Mouse (Mus musculus) left cerebral cortex, adult 8-10 months (tissue): ENCODE measurements at regions not wholly inside any gene's neighbourhood (a gene's known extent, or its start where the extent isn't known, plus 50 kb on each side); places are given as distances from the start of the nearest gene placed in this dataset.
A peak's percentile ranks its signal among the peaks of the same experiment; 100 is the strongest.

ENCODE experiments used
- DNase-seq, 2 experiments: peaks; one replicate each; pipeline ENCODE4 v3.0.0; 2022; ENCODE audit warnings: low spot score in 2 of 2

DNA sequence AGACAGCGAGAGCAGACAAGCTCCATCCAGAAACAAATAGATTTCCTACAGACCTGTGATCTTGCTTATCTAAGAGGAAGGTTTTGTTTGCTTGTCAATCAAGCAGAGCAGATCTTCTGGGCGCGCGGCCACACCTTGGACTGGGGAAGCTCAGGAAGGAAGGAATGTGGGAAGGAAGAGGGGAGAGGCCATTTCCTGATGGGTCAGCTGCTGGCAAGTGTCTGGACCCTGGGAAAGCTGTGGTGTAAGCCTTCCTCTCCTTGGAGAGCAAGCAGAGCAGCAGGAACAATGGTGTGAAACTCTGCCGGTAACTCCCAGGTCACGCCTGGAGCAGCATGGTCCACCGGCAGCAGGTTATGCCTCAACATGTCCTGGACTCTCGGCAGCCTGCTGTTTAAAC is 287.7 kb upstream of the Actbl2 start:
- DNase-seq = no peak

DNA sequence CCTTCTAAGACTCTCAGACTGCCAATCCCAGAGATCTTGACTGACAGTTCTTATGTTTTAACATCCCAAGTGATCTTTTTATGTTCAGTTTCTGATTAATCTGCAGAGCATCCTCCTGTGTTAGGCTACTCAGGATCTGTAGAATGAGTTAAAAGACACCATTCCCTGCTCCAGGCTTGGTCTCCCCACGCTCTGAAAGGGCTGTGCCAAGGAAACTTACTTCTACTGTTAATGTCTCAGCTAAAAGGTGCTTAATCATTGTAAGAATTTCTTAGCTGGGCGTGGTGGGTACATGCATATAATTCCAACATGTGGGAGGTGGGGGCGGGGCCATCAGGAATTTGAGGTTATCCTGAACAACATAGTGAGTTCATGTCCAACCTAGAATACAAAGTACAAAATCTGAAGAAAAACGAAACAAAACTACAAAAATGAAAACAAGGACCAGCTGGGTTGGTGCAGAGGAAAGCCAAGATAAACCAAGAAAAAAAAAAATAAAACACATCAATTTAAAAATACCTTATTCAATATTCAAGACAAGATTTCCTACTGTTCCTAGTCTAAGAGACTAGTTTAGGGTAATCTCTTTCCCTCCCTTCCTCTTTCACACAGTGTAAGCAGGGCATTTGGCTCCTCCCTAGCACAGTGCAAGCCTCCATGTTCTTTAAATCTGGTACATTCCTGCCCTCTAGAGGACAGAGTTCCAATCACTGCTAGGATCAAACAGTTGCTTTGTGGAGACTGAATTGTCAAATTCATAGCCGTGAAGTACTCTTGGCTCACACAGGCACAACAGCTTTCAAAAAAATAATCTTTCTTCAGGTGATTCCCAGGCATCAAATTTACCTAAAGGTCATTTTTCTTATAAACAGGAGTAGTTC is 286.9 kb upstream of the Actbl2 start:
- DNase-seq = peak in 1 of 2 experiments; percentile 61

DNA sequence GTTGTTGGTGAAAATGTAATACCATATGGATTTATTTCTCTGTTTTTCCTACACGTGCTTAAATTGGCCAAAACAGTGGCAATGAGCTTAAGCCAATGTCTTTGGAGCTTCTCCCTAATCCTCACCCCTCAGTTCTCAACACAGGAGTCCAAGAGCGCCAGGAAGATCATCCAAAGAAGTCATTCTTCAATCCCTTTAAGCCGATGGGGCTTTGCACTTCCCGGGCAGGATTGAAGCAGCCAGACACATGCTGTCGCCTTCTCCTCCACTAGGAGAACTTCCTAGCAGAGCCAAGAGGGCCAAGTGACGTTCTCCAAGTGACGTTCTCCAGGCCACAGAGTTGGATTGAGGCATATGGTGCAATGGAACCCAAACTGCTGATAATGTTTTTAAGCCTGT is 286.3 kb upstream of the Actbl2 start:
- no peak for DNase-seq

DNA sequence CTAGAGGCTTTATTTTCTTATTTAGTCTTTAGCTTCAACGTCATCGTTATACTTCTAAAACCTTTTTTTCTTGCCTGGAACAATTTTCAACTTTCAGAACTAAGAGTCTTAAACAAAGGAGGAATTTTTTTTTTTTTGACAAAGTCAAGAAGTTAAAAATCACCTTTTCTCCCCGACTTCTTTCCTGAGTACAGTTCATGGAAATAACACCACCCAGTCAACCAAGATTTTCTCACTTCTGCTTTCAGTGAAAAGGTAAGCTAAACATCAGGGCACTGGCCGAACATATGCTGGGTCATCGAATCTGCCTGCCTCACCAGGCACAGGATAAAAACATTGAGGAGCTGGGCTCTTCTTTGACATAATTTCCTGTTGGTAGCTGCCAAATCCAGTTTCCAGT is 277.4 kb upstream of the Actbl2 start:
- DNase-seq = no peak

DNA sequence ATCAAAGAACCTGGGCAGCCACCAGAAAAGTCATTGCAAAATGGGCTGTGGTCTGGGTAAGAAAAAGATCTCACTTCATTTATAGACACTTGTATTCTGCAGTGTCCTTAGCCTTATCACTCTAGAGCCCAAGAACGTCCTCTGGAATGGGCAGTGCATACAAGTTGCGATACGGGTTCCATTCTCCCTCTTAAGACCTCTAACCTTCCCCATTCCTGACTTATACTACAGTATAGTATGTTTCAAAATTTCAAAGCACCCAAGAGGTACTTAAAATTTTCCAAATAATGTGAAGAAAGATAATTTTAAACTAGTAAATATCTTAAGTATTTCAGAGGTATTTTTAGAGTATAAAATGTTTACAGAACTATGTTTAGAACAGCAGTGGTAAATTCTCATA is 276.8 kb upstream of the Actbl2 start:
- DNase-seq = no peak

DNA sequence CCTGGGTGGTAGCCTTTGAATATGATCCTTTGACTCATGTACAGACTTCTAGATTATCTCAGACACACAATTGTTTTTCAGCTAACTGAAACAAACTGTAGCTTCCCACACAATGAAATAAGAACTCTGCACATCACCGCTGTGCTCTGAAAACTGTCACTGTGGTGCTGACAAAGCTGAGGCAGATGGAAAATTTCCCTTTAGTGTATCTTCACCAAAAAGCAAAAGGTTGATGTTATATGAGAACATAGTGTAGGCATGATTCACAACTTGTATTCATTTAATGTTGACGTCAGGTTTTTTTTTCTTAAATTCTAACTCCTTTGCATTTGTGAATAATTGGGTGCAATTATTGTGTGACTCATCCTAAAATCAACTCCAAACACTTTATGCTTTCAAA is 264.1 kb upstream of the Actbl2 start:
- DNase-seq = no peak

DNA sequence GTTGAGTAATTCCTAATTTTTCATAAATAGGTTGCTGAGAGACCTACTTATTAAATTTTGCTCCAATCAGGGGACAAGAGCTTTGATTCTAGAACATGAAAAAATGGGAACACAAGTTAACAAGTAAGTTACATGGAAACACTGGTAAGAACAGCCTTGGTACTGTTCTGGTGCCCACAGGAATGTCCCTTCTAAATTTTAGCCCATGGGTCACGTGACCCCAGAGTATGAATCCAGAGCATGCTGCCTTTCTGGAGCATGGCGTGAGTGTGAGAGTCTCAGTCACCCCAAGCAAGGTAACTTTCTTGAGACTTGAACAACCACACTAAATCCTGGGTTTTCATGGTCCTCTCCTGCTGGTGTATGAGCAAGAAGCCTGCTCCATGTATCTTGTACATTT is 263.7 kb upstream of the Actbl2 start:
- no peak for DNase-seq

DNA sequence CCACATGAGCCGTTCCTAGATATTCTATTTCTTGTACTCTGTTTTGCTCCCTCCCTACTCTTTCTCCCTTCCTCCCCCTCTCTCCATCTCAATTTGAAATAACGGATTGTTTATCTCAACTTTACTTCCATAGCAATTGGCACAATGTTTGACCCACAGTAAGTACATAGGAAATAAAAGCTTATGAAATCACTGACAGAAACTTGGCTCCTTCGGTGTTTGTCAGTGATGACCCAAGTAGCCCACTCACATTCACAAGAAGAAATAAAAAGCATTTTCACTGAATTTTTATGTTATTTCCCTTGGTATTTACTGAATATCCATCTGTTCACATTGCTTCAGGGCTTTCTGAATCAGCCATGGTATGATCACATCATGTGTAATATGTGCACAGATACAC is 260.2 kb upstream of the Actbl2 start:
- no peak for DNase-seq

DNA sequence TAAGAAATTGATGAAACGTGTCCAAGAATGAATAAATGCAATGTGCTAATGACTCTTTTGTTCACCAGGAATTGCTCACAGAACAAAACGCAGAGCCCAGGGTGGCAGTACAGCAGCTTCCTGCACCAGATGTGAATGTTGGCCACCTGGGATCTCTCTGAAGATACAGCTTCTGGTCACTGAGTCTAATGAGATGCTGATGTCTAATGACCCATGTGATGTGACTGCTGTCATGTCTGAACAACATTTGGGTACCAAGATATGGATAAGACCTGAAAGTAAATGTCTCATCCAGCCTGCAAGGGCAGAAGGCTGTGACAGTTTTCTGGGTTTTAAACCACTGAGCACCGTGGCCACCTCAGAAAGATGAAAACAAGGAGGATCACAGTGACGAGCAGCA is 252.1 kb upstream of the Actbl2 start:
- no peak for DNase-seq

DNA sequence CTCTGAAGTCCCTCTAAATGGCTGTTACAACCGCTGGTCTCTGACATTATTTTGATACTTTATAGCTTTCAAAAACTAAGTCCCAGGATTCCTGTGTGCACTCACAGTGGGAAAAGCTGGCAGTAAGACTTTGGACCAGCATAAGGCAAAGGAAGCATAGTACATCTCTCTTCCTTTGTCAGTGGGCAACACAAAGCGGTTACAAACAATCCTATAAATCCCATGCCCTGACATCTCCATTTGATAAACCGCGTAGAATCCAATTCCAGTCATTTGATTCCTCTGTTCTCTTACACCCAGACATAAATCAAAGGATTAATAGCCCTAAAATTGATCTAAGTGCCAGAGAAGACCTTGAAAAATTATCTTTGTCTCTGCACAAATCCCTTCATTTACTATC is 240.7 kb upstream of the Actbl2 start:
- no peak for DNase-seq

DNA sequence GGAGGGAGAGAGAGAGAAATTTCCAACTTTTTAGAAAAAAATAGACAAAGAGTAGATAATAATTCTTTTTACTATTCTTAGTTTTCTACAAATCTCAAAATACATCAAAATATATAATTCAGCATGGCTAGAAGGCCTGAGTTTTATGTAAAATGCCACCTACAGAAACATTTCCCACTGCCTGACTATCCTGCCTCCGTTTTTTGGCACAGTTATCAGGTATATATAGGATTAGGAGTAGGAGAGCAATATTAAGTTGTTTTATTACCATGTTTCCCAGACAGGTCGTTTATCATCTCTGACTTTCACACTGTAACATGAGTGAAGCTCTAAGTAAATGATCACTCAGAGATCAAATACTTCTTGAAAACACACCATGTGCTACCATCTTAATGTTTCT is 224.7 kb upstream of the Actbl2 start:
- DNase-seq = no peak

DNA sequence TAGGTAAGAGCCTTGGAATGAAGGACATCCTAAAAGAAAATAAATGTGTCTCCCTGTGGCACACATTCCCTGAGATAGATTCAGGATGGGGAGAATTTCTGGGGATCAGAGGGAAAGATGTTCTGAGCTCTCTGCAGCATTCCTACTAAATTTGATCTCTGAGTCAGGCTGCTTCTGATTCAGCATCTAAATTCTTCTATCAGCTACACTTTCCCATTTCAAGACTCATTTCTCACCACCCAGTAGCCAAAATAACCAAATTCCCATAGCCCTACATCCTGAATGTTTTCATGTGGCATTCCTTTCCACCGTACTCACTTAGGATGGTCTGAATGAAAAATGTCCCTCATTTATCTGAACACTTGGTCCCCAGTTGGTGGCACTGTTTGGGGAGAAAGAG is 223.2 kb upstream of the Actbl2 start:
- DNase-seq = no peak

DNA sequence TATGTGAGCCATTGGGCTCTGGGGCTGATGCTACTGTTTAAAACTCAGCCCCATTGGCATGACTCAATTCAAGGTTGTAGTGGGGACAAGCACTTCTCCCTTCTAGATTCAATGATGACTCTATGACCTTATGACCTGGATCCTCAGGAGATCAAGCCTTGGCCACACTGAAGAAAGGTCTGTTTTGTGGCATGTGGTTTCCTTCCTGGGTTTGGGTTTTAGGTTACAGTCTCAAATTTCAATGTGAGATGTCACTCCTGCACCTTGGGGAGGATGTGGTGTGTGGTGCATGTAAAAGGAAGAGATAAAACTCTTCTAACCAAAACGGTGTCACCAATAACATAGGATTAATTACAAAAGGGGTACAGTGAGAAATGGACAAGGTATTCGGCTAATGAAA is 211.2 kb upstream of the Actbl2 start:
- DNase-seq = no peak

DNA sequence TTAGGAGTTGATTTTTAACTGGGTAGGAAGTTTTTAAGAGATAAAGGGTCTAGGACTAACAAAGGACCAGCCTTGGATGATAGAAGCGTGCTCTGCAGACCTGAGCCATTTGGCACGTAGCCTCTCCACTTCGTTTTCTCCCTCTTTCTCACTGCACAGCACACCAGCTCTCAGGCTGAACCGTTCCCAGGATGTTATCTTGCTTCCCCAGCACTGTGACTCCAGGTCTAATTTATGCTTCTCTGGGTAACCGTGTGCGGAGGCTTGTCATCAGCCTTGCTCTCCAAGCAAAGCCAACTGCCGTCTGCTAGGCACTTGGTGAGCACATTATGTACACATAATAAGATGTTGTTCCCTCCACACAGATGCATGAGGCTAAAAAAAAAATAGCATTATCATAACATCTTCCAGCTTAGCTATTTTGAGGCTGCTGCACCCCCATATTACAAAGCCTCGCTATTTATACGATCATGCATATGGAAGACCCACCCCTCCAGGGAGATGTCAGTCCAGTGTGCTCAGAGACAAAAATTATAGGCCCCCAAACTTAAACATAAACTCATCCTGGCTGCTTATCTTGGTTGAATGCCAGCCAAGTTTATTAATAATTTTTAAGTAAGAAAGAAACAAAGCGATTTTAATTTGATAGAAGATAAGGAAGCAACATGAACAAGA is 210.3 kb upstream of the Actbl2 start:
- DNase-seq = peak; percentile 15 to 89

DNA sequence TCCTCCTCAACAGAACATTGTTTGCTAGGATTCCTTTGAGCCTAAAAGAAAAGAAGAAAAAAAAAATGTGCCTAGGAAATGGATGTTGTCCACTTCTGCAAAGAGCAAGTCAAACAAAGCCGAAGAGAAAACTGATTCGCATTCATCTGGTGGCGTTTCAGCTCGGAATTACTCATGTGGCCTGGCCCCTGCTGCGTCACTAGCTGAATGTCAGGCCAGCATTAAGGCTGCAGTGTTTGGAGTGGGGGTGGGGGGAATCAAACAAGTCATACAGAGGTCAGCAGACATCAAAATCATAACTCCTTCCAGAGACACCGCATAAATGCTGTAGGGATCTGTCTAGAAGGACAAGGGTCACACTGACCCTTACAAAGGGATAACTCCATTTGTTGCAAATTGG is 204.7 kb upstream of the Actbl2 start:
- no peak for DNase-seq

DNA sequence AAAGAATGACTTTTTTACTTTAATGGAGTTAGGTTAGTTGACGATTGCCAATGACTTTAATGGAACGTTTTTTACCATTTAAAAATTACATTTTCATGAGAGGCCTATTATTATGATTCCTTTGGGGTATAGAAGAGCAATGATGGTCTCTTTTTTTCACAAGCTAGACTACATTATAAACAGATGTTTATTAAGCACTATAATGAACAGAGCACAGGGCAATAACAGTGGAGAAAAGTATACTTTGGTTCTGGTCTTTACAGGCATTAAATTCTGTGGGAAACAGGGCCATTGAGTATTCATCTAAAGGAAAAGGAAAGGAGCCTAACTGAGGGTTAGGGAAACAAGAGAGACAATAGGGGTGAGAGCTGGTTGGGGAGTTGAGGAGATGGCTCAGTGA is 199.0 kb upstream of the Actbl2 start:
- DNase-seq = no peak

DNA sequence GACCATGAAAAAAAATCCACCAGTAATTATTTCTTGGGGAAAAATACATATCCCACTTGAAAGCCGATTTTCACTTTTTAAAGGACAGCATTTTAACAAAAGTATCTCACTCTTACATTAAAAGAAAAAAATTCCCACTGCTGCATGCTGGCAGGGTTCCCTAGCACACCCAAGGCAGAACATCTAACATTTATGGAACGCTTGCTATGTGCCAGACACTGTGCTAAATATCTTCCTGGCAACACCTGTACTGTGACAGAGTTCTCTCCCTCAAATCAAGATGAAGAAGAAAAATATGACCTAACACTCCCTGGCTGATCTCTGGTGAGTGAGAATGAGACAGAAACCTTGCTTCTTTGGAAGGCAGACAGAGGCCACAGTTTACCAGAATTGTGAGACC is 167.1 kb upstream of the Actbl2 start:
- peak in 1 of 2 experiments; percentile 25 for DNase-seq

DNA sequence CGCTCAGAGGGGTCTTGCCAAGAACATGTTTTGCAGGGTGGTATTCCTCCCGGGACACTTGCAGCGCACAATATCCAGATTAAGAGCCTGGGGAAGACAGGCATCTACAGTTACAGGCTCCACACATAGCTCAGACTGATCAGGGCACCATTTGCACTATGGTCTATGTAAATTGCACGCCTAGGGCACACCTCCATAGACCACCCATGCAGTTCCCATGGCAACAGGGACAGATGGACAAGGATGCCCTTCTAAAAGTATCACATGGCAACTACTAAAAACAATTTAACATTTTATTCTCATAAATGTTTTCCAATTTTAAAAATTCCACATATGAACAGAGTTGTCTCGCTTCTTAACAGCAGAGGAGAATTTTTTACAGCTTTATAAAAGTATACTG is 158.7 kb upstream of the Actbl2 start:
- DNase-seq = peak in 1 of 2 experiments; percentile 41

DNA sequence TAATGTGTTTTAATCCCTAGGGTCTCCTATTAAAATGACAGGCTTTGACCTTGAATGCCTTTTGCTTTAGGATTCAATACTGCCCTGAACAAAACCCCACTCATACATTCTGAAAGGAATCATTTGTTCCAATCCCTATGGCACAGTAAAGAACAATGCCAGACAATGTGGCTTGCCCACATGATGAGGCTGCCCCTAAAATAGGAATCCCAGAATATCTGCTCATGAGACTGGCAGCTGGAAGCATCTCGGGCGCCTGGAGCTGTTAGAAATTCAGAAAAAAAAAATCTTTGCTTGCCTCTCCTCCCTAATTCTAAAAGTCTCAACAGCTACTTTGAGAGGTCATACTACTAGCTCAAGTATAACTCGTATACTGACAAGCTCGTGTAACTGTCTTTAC is 157.5 kb upstream of the Actbl2 start:
- DNase-seq = peak in 1 of 2 experiments; percentile 59

DNA sequence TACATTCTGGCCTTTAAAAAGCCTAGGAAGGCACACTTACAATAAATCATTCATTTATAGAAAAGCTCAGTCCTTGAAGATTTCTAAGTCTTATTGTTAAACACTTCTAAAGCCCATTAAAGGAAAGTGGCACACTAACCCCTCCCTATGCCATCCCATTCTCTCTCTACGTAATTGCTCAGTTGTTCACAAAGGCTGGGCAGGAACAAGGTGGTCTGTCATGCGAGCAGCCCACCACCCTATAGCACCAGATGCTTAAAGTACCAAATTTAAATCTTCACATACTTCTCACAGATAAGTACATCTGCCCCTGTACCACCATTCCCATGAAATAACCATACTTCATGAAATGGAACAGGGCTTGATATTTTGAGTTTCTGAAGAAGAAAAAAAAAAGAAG is 156.1 kb upstream of the Actbl2 start:
- DNase-seq = no peak

DNA sequence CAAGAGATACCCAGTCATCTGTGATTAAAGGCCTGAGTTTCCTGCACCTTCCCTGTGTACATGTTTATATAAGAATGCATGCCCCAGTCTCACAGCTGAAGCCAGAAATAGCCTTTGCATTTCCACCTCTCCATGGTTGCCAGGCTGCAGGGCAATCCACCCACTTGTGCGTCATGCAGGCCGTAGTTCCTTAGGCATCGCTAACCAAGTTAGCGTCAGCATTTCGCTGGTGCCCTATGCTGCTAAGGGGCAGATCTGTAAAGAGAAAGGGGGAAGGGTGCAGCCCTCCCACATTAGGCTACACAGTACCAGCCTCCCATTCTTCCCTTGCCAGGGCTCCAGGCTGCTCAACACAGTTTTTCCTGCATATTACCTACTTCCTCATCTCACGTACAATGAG is 155.6 kb upstream of the Actbl2 start:
- peak in 1 of 2 experiments; percentile 77 for DNase-seq

DNA sequence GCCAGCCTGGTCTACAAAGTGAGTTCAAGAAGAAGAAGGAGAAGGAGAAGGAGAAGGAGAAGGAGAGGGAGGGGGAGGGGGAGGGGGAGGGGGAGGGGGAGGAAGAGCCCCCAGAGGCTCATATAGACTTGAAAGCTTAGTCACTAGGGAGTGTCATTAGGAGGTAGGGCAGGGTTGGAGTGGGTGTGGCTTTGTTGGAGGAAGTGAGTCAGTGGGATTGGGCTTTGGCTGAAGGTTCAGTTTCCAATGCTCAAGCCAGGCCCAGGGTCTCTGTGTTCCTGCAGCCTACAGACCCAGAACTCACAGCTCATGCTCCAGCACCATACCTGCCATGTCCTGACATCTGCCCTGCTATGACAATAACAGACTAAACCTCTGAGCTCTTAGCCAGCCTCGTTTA is 154.4 kb upstream of the Actbl2 start:
- DNase-seq = no peak

DNA sequence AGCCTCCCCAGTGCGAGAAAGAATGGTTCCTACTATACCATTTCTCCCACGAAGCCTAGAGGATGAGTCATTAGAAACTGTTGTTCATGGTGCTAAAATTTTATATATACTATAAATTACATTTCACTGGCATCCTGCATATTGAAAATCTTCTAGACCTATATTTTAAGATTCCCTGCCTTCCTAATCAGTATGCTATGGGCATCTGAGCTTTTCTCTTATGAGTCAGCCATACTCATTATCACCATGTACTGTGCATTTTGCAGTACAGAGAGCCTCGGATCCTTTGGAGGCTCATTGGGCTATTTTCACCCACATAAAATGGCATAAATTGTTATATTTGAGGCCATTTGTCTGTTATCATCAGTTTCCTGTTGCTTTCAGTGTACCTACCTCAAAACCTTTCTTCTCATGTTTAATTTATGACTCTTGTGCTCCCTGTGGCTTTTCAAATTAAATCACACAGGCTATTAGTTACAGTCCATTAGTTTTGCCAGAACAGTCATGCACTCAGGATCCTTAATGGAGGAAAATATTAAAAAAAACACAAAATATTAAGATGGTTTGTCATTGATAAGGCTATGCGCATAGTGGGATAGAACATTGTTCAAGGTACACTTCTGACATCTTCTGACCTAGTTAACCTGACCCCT is 150.1 kb upstream of the Actbl2 start:
- DNase-seq = no peak
